Mouse (Mus musculus): ENCODE results near the gene Krtcap2.

The Krtcap2 gene

DNA sequence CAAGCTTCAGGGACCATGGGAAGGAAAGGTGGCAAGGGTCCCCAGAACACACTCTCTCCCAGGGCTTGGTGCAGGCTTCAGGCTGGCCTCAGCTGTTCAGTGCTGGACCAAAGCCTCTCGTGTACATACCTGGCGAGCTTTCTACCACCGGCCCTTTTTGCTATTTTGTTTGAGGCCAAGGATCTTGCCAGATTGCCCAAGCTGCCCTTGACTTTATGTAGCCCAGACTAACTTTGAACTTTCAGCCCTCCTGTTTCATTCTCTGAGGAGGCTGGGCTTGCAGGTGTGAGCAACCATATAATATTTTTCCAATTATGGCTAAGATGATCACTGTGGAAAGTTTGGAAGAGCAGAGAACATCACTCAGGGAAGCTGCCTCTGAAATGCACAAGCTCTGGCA lies 38.5 kb downstream of the Krtcap2 start:
- DNase-seq, result no peak

DNA sequence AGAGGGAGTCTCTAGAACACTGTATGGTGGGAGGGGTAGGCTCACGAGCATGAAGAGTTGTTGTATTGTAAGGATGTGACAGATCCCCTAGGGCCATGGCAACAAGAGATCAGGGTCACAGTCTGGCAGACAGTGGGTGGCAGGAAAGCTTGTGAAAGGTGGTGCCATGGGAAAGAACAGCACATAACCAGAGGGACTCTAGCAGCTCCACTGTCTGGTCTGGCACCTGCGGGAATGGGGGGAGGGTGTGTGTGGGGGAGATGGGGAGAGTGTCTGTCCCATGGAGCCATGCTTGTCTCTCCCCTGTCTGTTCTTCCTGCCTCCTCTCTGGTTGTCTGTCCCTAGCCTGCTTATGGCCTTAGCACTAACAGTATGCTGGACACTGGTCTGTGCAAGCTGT lies 39.8 kb downstream of the Krtcap2 start:
- no peak for DNase-seq

DNA sequence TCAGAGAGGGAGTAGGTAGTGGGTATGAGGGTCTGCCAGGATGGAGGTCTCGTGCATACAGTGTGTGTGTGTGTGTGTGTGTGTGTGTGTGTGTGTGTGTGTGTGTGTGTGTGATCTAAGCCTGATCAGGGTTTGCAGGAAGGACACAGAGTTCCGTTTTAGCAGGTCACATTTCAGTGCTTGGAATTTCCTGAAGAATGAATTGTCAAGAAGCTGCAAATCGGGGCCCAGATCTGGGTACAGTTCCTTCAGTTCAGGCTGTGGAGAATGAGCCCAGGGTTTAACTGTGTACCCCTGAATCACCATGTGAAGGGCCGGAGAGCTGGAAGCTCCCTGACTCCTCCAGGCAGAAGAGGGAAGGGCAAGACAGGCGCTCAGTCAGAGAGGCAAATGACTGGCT lies 41.5 kb downstream of the Krtcap2 start:
- no peak for DNase-seq

DNA sequence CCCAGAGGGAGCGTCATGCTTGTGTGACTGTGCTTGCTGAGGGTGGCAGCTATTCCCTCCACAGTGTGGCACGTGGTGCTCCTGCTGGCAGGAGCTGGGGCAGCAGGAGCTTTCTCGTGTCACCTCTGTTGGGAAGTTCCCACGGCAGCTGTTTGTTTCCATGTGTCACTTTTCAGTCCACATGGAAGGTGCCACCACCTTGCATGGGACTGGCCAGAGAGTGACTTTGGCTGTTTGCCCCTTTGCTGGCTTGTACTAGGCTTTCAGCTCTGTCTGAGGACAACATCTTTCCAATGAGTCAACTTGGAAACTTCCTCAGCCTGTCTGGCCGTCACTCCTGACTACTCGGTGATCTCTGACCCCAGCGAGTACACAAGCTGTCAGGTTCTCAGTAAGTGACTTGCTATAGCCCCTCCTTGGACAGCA lies 42.8 kb downstream of the Krtcap2 start:
- DNase-seq, result no peak

DNA sequence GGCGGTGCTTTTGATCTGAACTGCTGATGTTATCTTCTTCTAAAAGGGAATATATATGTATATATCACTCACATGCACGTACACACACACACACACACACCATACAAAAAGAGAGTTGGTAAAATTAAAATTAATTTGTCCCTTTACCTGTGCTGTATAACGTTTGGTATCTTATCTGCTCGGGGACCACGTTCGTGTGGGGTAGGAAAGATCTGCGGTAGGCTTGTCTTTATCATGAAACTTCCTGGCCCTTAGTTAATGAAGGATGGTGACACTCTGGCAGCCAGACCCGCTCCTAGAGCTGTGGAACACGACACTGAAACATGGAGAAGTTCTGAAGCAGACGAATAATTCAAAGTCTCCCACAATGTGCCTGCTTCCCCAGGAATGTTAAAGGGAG lies 46.1 kb downstream of the Krtcap2 start:
- DNase-seq, result no peak

DNA sequence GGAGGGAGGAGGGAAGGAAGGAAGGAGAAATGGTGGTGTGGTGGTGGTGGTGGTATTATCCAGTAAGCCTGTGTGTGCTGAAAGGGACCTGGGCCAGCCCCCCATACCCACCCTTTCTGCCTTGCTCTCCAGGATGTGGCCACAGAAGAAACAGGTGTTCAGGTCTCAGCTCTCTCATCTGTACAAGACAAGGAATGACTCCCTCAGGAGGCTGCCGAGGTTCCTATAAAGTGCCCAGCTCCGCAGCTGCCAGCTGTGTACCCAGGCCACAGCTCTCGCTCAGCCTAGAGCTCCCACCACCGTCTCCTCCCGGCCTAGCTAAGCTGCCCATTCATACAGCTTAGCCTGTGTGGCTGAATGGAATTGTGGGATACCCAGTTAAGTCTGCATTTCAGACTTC lies 46.5 kb downstream of the Krtcap2 start:
- DNase-seq, result no peak

DNA sequence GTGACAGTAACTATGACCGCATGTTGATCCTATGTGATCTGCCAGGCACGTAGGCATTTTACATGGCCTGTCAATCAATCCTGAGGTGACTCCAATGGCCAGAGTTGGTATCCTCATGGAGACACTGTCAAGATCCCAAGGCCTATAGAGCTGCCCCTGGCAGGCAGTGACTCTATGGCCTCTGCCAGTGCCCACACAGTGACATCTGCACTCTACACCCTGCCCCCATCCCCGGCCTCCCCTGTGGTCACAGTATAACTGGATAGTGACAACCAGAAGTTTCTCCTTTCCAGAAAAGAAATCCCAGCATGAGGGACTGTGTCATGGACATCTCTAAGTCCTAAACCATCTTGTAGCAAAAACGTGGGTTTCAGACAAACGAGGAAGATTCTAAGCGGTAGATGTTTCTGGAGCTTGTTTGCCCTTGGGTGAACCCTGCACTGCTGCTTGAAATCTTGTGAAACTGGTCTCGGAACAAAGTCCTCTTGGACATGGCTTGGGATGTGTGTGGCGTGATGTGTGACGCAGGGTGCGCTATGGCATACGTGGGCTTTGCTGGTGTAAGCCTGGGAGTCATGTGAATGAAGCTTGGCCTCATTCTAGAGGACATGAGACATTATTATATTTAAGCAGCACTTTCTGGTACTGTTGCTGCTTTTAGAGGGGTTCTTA lies 47.6 kb downstream of the Krtcap2 start:
- DNase-seq, result no peak

DNA sequence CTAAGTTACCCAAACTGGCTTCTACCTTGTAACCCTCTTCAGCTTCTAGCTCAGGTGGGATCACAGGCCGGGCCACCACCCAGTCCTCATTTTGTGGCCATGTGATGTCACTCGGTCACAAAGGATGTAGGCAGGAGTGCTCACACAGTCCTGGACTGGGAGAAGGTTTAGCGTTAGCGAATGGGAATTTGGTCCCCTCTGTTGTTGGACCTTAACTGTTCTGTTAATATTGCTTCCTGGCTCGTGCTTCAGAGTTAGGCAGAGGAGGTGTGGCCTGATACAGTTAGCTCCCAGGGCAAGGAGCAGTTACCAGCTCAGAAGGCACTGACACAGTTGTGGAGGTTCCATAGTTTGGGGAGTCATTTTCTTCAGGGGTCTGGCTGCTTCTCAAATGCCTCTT lies 48.4 kb downstream of the Krtcap2 start:
- no peak for DNase-seq

DNA sequence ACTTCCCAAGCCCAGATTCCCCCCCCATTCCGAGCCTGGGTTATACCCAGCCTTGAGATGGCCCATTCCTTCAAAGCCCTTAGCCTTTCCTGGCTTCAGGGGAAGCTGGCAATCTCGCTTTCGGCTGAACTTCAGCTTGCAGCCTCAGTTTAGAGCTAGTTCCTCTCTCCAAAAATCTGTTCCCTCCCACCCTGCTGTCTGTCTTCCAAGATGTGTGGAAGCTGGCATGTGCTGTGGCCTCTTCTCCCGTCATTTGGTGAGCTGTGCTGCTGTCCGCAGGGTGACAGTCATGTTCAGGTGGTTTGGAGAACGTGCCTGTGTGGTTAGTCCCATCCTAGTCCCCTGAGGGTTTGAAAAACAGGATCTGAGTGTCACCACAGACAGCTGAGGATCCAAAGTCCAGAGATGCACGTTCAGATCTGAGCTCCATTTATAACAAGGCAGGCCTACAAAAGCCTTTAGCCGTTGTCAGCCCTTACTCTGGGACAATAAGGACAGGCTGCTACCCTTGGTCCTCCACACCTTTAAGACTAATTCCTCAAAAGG lies 50.0 kb downstream of the Krtcap2 start:
- no peak for DNase-seq

DNA sequence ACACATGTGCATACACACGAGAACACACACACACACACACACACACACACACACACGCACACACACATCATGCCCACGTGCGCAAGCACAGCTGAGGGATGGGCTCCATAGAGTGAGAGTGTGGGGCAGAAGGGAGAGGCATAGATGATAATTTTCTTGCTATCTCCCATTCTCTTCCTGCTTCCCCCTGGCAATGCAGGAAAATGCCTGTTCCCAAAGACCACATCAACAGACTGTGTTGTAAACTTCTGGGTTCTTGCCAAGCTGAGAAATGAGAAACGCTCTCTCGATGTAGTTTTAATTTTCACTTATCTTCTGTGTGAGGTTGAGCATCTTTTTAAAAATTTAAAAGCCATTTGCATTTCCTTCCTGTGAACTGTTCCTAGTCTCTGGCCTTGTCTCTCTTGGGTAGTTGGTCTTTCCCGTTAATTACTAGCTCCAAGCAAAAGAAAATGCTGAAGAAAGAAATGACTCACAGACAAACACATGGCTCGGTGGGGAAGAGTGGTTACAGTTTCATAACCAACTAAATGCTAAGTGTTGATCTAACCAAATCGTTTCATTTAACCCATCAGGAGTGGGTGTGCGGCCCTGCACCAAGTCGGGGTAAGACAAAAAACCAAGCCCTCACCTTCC lies 51.1 kb downstream of the Krtcap2 start:
- DNase-seq, result no peak

DNA sequence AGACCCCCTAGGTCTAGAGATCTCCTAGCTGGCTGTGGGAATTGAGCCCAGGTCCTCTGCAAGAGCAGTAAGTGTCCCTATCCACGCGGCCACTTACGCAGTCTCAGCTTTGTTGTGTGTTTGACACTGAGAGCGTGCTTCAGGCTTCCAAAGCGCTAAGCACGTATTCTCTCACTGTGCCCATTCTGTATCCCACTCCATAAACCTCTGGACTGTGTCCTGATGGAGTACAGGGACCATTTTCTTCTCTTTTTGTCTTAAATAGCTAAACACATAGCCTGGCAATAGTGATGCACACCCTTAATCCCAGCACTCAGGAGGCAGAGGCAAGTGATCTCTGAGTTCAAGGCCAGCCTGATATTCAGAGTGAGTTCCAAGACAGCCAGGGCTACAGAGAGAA lies 53.1 kb downstream of the Krtcap2 start:
- DNase-seq, result no peak

DNA sequence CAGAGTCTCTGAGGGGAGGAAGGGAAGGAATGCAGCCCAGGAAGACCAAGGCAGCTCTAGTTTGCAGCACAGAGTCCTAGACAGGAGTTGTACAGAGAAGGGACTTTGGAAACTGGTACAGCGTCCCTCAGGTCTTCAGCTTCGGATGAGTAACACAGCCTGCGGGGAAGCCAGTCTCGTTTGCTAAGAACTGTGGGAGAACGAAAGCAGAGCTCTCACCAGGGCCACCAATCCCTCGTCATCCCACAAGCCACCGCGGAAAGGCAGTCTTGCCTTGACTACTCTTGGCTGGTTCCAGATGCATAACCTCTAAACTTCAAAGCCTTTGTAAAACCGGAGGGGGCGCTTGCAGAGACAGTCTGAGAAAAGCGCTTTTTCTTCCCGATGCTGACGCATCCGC lies 53.7 kb downstream of the Krtcap2 start:
- peak; percentile 32 to 37 for DNase-seq

Data from B cell, adult 2 months (primary cell).